Mouse (Mus musculus) ES-Bruce4 (cell line): ENCODE data around the gene H2-DMa.

Source experiments
- CTCF ChIP-seq: IDR thresholded peaks from one replicate; pipeline ENCODE4 v1.8.1; 2011; ENCODE audit warnings: low read depth, low read length
- EP300 ChIP-seq: IDR thresholded peaks from 2 replicates; pipeline ENCODE4 v1.6.1; 2011; ENCODE audit warnings: low read depth, low read length; ENCODE audit not compliant: insufficient read depth

- no peak for TF ChIP-seq EP300
- TF ChIP-seq CTCF: peak; percentile 4
Observed at GRCm38 (mm10) chr17:34172528-34172927, 53.2 kb downstream of the H2-DMa start.
